Mouse (Mus musculus): ENCODE data around the gene Olfr1100. TPM values are rescaled to one million over a fixed set of nuclear protein-coding genes. Genes with fewer than 3 reads are reported as not detected.

Olfr1100 gene
- not detected in 2 replicates for polyA plus RNA-seq (2015; fragmentation: Nextera tagmentation; extraction: Ambion mirVana)

GRCm38 (mm10) chr2:86979854-86980253 is at the start of gene Olfr1100:
TSS of gene Olfr1100 (minus strand) at chr2:86979954.
- Histone ChIP-seq H3K4me1 (replicated peaks) (no peaks in the 10 kb centered on the region), H3K27ac (replicated peaks) (no peak within 1 kb of the TSS), H3K9ac (no peak within 1 kb of the TSS), H3K9me3 (replicated peaks) (no peaks in the 10 kb centered on the region), H3K27me3 (no peaks in the 10 kb centered on the region), H3K36me3 (replicated peaks) (no peaks in the 10 kb centered on the region), H3K4me2 (no peak within 1 kb of the TSS), H3K4me3 (replicated peaks) (no peak within 1 kb of the TSS)
- 61% methylated on average over 3 of the region's 3 CpGs for WGBS (ENCODE audit: insufficient replicate concordance)
- no peak for ATAC-seq (ENCODE audit: insufficient read depth)

GRCm38 (mm10) chr2:87026980-87027379 is 47.2 kb upstream of the Olfr1100 start, which contains the start of gene Olfr1104:
TSS of gene Olfr1104 (minus strand) at chr2:87027080.
- WGBS (ENCODE audit: insufficient replicate concordance), result 57% methylated on average over 1 of the region's 1 CpGs
- H3K4me2 ChIP-seq, result no peak within 1 kb of the TSS
- no peak within 1 kb of the TSS for H3K9ac ChIP-seq
- no peak within 1 kb of the TSS for H3K4me3 ChIP-seq (replicated peaks)
- H3K9me3 ChIP-seq (replicated peaks), result no peaks in the 10 kb centered on the region
- H3K36me3 ChIP-seq (replicated peaks), result no peaks in the 10 kb centered on the region
- H3K4me1 ChIP-seq (replicated peaks), result no peaks in the 10 kb centered on the region
- H3K27ac ChIP-seq (replicated peaks), result no peak within 1 kb of the TSS
- H3K27me3 ChIP-seq, result no peaks in the 10 kb centered on the region
- ATAC-seq (ENCODE audit: insufficient read depth), result no peak

GRCm38 (mm10) chr2:86998098-86998497 is 18.3 kb upstream of the Olfr1100 start, which contains the start of gene Olfr1102:
TSS of gene Olfr1102 (plus strand) at chr2:86998398.
- no peaks in the 10 kb centered on the region for H3K9me3 ChIP-seq (replicated peaks)
- H3K36me3 ChIP-seq (replicated peaks), result no peaks in the 10 kb centered on the region
- H3K4me3 ChIP-seq (replicated peaks), result no peak within 1 kb of the TSS
- no peak for ATAC-seq (ENCODE audit: insufficient read depth)
- no peaks in the 10 kb centered on the region for H3K4me1 ChIP-seq (replicated peaks)
- no peak within 1 kb of the TSS for H3K4me2 ChIP-seq
- no peak within 1 kb of the TSS for H3K27ac ChIP-seq (replicated peaks)
- no peak within 1 kb of the TSS for H3K9ac ChIP-seq
- H3K27me3 ChIP-seq, result no peaks in the 10 kb centered on the region

- Histone ChIP-seq H3K4me2 (no peak within 1 kb of the TSS), H3K27me3 (no peaks in the 10 kb centered on the region), H3K9me3 (replicated peaks) (no peaks in the 10 kb centered on the region), H3K36me3 (replicated peaks) (no peaks in the 10 kb centered on the region), H3K27ac (replicated peaks) (no peak within 1 kb of the TSS), H3K4me3 (replicated peaks) (no peak within 1 kb of the TSS), H3K9ac (no peak within 1 kb of the TSS), H3K4me1 (replicated peaks) (no peaks in the 10 kb centered on the region)
- WGBS (ENCODE audit: insufficient replicate concordance), result 51% methylated on average over 3 of the region's 3 CpGs
- no peak for ATAC-seq (ENCODE audit: insufficient read depth)
Measured at GRCm38 (mm10) chr2:86991121-86991520, 11.4 kb upstream of the Olfr1100 start, which contains the start of gene Olfr1101. TSS of gene Olfr1101 (minus strand) at chr2:86991221.

GRCm38 (mm10) chr2:86960593-86960992 is 19.2 kb downstream of the Olfr1100 start, which contains the start of gene Olfr1099:
TSS of gene Olfr1099 (minus strand) at chr2:86960693.
- Histone ChIP-seq H3K9me3 (replicated peaks) (no peaks in the 10 kb centered on the region), H3K27ac (replicated peaks) (no peak within 1 kb of the TSS), H3K4me1 (replicated peaks) (no peaks in the 10 kb centered on the region), H3K9ac (no peak within 1 kb of the TSS), H3K4me3 (replicated peaks) (no peak within 1 kb of the TSS), H3K4me2 (no peak within 1 kb of the TSS), H3K27me3 (no peaks in the 10 kb centered on the region), H3K36me3 (replicated peaks) (no peaks in the 10 kb centered on the region)
- 50% methylated on average over 1 of the region's 1 CpGs for WGBS (ENCODE audit: insufficient replicate concordance)
- ATAC-seq (ENCODE audit: insufficient read depth), result no peak

GRCm38 (mm10) chr2:86926557-86926956 is 53.2 kb downstream of the Olfr1100 start:
- Histone ChIP-seq H3K36me3 (replicated peaks) (no peaks in the 10 kb centered on the region), H3K4me3 (replicated peaks) (no peak overlapping the region), H3K9ac (no peak overlapping the region), H3K9me3 (replicated peaks) (no peaks in the 10 kb centered on the region), H3K27me3 (no peaks in the 10 kb centered on the region), H3K4me2 (no peak overlapping the region), H3K4me1 (replicated peaks) (no peaks in the 10 kb centered on the region), H3K27ac (replicated peaks) (no peak overlapping the region)
- no peak for ATAC-seq (ENCODE audit: insufficient read depth)

Other genes starting within 250 kb of the Olfr1100 start
- not detected in 2 replicates for gene Olfr1089, start 246.3 kb downstream of the Olfr1100 start, polyA plus RNA-seq (2015; fragmentation: Nextera tagmentation; extraction: Ambion mirVana)
- gene Olfr1090, start 221.0 kb downstream of the Olfr1100 start, polyA plus RNA-seq (2015; fragmentation: Nextera tagmentation; extraction: Ambion mirVana), result not detected in 2 replicates
- not detected in 2 replicates for gene Olfr1093, start 197.5 kb downstream of the Olfr1100 start, polyA plus RNA-seq (2015; fragmentation: Nextera tagmentation; extraction: Ambion mirVana)
- gene Olfr141, start 169.9 kb downstream of the Olfr1100 start, polyA plus RNA-seq (2015; fragmentation: Nextera tagmentation; extraction: Ambion mirVana), result not detected in 2 replicates
- not detected in 2 replicates for gene Olfr1094, start 155.3 kb downstream of the Olfr1100 start, polyA plus RNA-seq (2015; fragmentation: Nextera tagmentation; extraction: Ambion mirVana)
- gene Olfr1095, start 128.3 kb downstream of the Olfr1100 start, polyA plus RNA-seq (2015; fragmentation: Nextera tagmentation; extraction: Ambion mirVana), result not detected in 2 replicates
- gene Gm13723, start 105.2 kb downstream of the Olfr1100 start, polyA plus RNA-seq (2015; fragmentation: Nextera tagmentation; extraction: Ambion mirVana), result not detected in 2 replicates
- gene Olfr1097, start 87.7 kb downstream of the Olfr1100 start, polyA plus RNA-seq (2015; fragmentation: Nextera tagmentation; extraction: Ambion mirVana), result not detected in 2 replicates
- not detected in 2 replicates for gene Olfr1098, start 55.4 kb downstream of the Olfr1100 start, polyA plus RNA-seq (2015; fragmentation: Nextera tagmentation; extraction: Ambion mirVana)
- gene Olfr1099, start 19.3 kb downstream of the Olfr1100 start, polyA plus RNA-seq (2015; fragmentation: Nextera tagmentation; extraction: Ambion mirVana), result not detected in 2 replicates
- not detected in 2 replicates for gene Olfr1101, start 11.3 kb upstream of the Olfr1100 start, polyA plus RNA-seq (2015; fragmentation: Nextera tagmentation; extraction: Ambion mirVana)
- gene Olfr1102, start 18.4 kb upstream of the Olfr1100 start, polyA plus RNA-seq (2015; fragmentation: Nextera tagmentation; extraction: Ambion mirVana), result not detected in 2 replicates
- not detected in 2 replicates for gene Olfr1104, start 47.1 kb upstream of the Olfr1100 start, polyA plus RNA-seq (2015; fragmentation: Nextera tagmentation; extraction: Ambion mirVana)
- not detected in 2 replicates for gene Olfr1105, start 56.6 kb upstream of the Olfr1100 start, polyA plus RNA-seq (2015; fragmentation: Nextera tagmentation; extraction: Ambion mirVana)
- gene Olfr1106, start 72.3 kb upstream of the Olfr1100 start, polyA plus RNA-seq (2015; fragmentation: Nextera tagmentation; extraction: Ambion mirVana), result not detected in 2 replicates
- not detected in 2 replicates for gene Olfr1107, start 95.9 kb upstream of the Olfr1100 start, polyA plus RNA-seq (2015; fragmentation: Nextera tagmentation; extraction: Ambion mirVana)
- not detected in 2 replicates for gene Olfr1109, start 116.1 kb upstream of the Olfr1100 start, polyA plus RNA-seq (2015; fragmentation: Nextera tagmentation; extraction: Ambion mirVana)
- not detected in 2 replicates for gene Olfr259, start 134.6 kb upstream of the Olfr1100 start, polyA plus RNA-seq (2015; fragmentation: Nextera tagmentation; extraction: Ambion mirVana)
- not detected in 2 replicates for gene Olfr1110, start 160.3 kb upstream of the Olfr1100 start, polyA plus RNA-seq (2015; fragmentation: Nextera tagmentation; extraction: Ambion mirVana)
- gene Olfr1111, start 172.7 kb upstream of the Olfr1100 start, polyA plus RNA-seq (2015; fragmentation: Nextera tagmentation; extraction: Ambion mirVana), result not detected in 2 replicates
- not detected in 2 replicates for gene Olfr1112, start 207.8 kb upstream of the Olfr1100 start, polyA plus RNA-seq (2015; fragmentation: Nextera tagmentation; extraction: Ambion mirVana)
- not detected in 2 replicates for gene Olfr1113, start 229.0 kb upstream of the Olfr1100 start, polyA plus RNA-seq (2015; fragmentation: Nextera tagmentation; extraction: Ambion mirVana)